9 mouse cellular contexts compared by ENCODE assay signal in genomic region chr6:144621089-144621769, GRCm38 (mm10).
A peak's percentile ranks its signal among the peaks of the same experiment; 100 is the strongest.
DNase-seq lines count a peak whose midpoint lies in the region; ATAC-seq and TF ChIP-seq lines count a peak whose summit lies in the region.
"Had no signal": no experiment of that assay in that cellular context is flagged by ENCODE, and none has a peak within 500 bp of the region (broad histone marks: within the 10 kb centered on the region; RNA-seq: fewer than 3 reads in every experiment).

No protein-coding gene starts in this region.

- H3K4me1 ChIP-seq in ES-E14 (ENCODE audit: control insufficient read depth in 2 of 2, insufficient read depth in 2 of 2, low read length in 2 of 2, poor library complexity in 1 of 2) = no peaks in the 10 kb centered on the region
- H3K4me1 ChIP-seq in embryonic facial prominence, embryonic 14.5 days (ENCODE audit: control insufficient read depth, insufficient read depth, low read length) = no peaks in the 10 kb centered on the region
- H3K4me1 ChIP-seq in kidney, embryonic 16.5 days (ENCODE audit: insufficient read depth, low read length) = 0 out of 2 replicates have a peak, but pooled peaks cover 5% of the 10 kb centered on the region
- H3K4me1 ChIP-seq in forebrain, embryonic 14.5 days (ENCODE audit: control insufficient read depth, insufficient read depth, low read length) = no peaks in the 10 kb centered on the region
- H3K4me1 ChIP-seq: embryonic facial prominence, embryonic 12.5 days had no signal

- in situ Hi-C loops in ES-E14 (cut with MboI; ENCODE audit: low sequenced_read_pairs in 2 of 2, unreplicated experiment in 2 of 2) = no loop called here

- H3K9ac ChIP-seq in ES-E14 (ENCODE audit: insufficient read depth, low read depth, low read length, poor library complexity, severe bottlenecking) = no peak overlapping the region
- no peak overlapping the region for H3K9ac ChIP-seq in embryonic facial prominence, embryonic 14.5 days (ENCODE audit: low read depth, low read length)
- no peak overlapping the region for H3K9ac ChIP-seq in kidney, embryonic 16.5 days (replicated peaks; ENCODE audit: low read length)
- no peak overlapping the region for H3K9ac ChIP-seq in forebrain, embryonic 14.5 days (ENCODE audit: low read length)
- H3K9ac ChIP-seq: embryonic facial prominence, embryonic 12.5 days had no signal

- H3K36me3 ChIP-seq in ES-E14 (ENCODE audit: control insufficient read depth, insufficient read depth, low read length, poor library complexity, severe bottlenecking) = no peaks in the 10 kb centered on the region
- H3K36me3 ChIP-seq in embryonic facial prominence, embryonic 14.5 days (ENCODE audit: control insufficient read depth, insufficient read depth, low read length) = no peaks in the 10 kb centered on the region
- no peaks in the 10 kb centered on the region for H3K36me3 ChIP-seq in kidney, embryonic 16.5 days (ENCODE audit: insufficient read depth, low read length)
- H3K36me3 ChIP-seq in forebrain, embryonic 14.5 days (ENCODE audit: control insufficient read depth, insufficient read depth, low read length) = no peaks in the 10 kb centered on the region
- H3K36me3 ChIP-seq: embryonic facial prominence, embryonic 12.5 days had no signal

- whole genome bisulfite sequencing in embryonic facial prominence, embryonic 14.5 days = 47% methylated on average over 3 of the region's 3 CpGs
- WGBS in kidney, embryonic 16.5 days = 30% methylated on average over 3 of the region's 3 CpGs
- WGBS in forebrain, embryonic 14.5 days = 67% methylated on average over 3 of the region's 3 CpGs

- H3K4me2 ChIP-seq in embryonic facial prominence, embryonic 14.5 days (ENCODE audit: low read depth, low read length) = no peak overlapping the region
- no peak overlapping the region for H3K4me2 ChIP-seq in kidney, embryonic 16.5 days (replicated peaks; ENCODE audit: low read depth, low read length)
- no peak overlapping the region for H3K4me2 ChIP-seq in forebrain, embryonic 14.5 days (ENCODE audit: low read length)
- H3K4me2 ChIP-seq: embryonic facial prominence, embryonic 12.5 days had no signal

- H3K27me3 ChIP-seq in embryonic facial prominence, embryonic 14.5 days (replicated peaks; ENCODE audit: control insufficient read depth, insufficient read depth, low read length) = no peaks in the 10 kb centered on the region
- no peaks in the 10 kb centered on the region for H3K27me3 ChIP-seq in kidney, embryonic 16.5 days (ENCODE audit: insufficient read depth, low read length)
- H3K27me3 ChIP-seq in forebrain, embryonic 14.5 days (replicated peaks; ENCODE audit: control insufficient read depth, insufficient read depth, low read length) = no peaks in the 10 kb centered on the region
- H3K27me3 ChIP-seq: embryonic facial prominence, embryonic 12.5 days had no signal

- no peak overlapping the region for H3K4me3 ChIP-seq in ES-E14 (ENCODE audit: insufficient read depth in 1 of 2, low read depth in 1 of 2, low read length in 2 of 2, poor library complexity in 1 of 2, severe bottlenecking in 1 of 2)
- H3K4me3 ChIP-seq in embryonic facial prominence, embryonic 14.5 days (ENCODE audit: low read depth, low read length) = no peak overlapping the region
- no peak overlapping the region for H3K4me3 ChIP-seq in kidney, embryonic 16.5 days (ENCODE audit: low read length)
- no peak overlapping the region for H3K4me3 ChIP-seq in forebrain, embryonic 14.5 days (ENCODE audit: low read depth, low read length)
- H3K4me3 ChIP-seq: embryonic facial prominence, embryonic 12.5 days had no signal

- H3K27ac ChIP-seq in ES-E14 (ENCODE audit: insufficient read depth, low read depth, low read length, poor library complexity, severe bottlenecking) = no peak overlapping the region
- H3K27ac ChIP-seq in embryonic facial prominence, embryonic 14.5 days (replicated peaks; ENCODE audit: low read depth, low read length) = no peak overlapping the region
- H3K27ac ChIP-seq in kidney, embryonic 16.5 days (ENCODE audit: low read length) = peak overlapping the region; percentile 67
- H3K27ac ChIP-seq in forebrain, embryonic 14.5 days (ENCODE audit: low read depth, low read length) = no peak overlapping the region
- H3K27ac ChIP-seq: embryonic facial prominence, embryonic 12.5 days had no signal

- DNase-seq in ES-E14 (ENCODE audit: low read depth, low spot score) = peak; percentile 11
- peak; percentile 74 for DNase-seq in embryonic facial prominence, embryonic 14.5 days (ENCODE audit: low spot score)
- DNase-seq in lung, postnatal 10 days = peak; percentile 76
- DNase-seq in adrenal gland, postnatal 10 days = no peak
- DNase-seq in thymus, adult 18-20 months = no peak
- DNase-seq in thymus, postnatal 10 days (ENCODE audit: low spot score in 2 of 2) = no peak
- no peak for DNase-seq in forebrain, embryonic 14.5 days (ENCODE audit: low spot score)

- ATAC-seq in embryonic facial prominence, embryonic 14.5 days (ENCODE audit: low read depth) = peak; percentile 88
- peak; percentile 93 for ATAC-seq in kidney, embryonic 16.5 days (ENCODE audit: low FRiP score, low TSS enrichment)
- no peak for ATAC-seq in forebrain, embryonic 14.5 days

- no peaks in the 10 kb centered on the region for H3K9me3 ChIP-seq in ES-E14 (ENCODE audit: control insufficient read depth, insufficient read depth, low read depth, low read length)
- H3K9me3 ChIP-seq in embryonic facial prominence, embryonic 14.5 days (ENCODE audit: control insufficient read depth, low read length) = no peaks in the 10 kb centered on the region
- H3K9me3 ChIP-seq in kidney, embryonic 16.5 days (ENCODE audit: low read length) = no peaks in the 10 kb centered on the region
- no peaks in the 10 kb centered on the region for H3K9me3 ChIP-seq in forebrain, embryonic 14.5 days (replicated peaks; ENCODE audit: control insufficient read depth, low read length)
- H3K9me3 ChIP-seq: embryonic facial prominence, embryonic 12.5 days had no signal

TF ChIP-seq in ES-E14, 5 proteins besides CTCF, POLR2A, EP300 and RAD21:
- TF ChIP-seq ZNF384 (IDR thresholded peaks at IDR 0.05; ENCODE audit: low read depth, low read length) = no peak
- no peak for TF ChIP-seq ZC3H11A (IDR thresholded peaks at IDR 0.05; ENCODE audit: borderline replicate concordance, low read depth, low read length)
- TF ChIP-seq CHD2 (IDR thresholded peaks at IDR 0.05; ENCODE audit: low read depth, low read length) = peak; percentile 20; the same call in 1 of the 2 replicates

Comparison
In these comparisons a context has a peak if more than half of its experiments do, and no peak if none do; other contexts are left out.
1. DNase-seq: peak in ES-E14 (single experiment), embryonic facial prominence, embryonic 14.5 days (single experiment) and lung, postnatal 10 days (single experiment); none in adrenal gland, postnatal 10 days (single experiment), thymus, adult 18-20 months (0 of 2), thymus, postnatal 10 days (0 of 2) and forebrain, embryonic 14.5 days (single experiment).